1 mouse cellular context compared by ENCODE assay signal in the genomic region with DNA sequence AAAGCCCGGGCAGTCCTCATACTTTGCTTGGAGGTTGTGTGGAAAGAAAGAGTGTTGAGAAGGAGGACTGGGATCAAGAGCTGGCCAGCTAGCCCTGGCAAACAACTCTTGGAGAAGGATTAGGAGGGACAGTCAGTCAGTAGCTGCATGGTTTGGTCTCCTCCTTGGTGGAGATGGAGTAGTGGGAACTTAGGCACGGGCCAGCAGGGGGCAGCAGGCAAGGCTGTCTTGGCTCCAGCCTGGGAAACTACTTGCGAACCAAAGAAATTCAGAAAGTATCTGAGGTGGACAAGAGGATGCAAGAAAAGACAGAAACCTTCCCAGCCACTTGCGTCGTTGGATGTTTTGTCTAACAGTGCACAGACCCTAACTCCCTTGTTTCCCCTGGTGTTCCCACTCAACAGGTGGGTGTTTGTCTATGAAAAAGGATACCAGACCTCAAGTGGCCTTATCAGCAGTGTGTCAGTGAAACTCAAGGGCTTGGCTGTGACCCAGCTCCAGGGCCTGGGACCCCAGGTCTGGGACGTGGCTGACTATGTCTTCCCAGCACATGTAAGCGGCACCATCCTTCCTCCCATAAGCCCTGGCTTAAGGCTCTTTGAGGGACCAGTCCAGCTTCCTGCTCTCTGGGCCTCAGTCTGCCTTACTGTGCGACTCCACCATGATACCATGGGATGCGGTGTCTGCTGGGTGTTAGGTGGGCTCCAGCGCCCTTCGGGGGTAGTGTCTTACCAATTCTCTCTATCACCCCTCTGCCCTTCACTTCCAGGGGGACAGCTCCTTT.
TF ChIP-seq lines count a peak whose summit lies in the region.

No protein-coding gene starts in this region.

TF ChIP-seq in CH12.LX, 34 proteins besides CTCF, POLR2A, EP300 and RAD21:
- TF ChIP-seq MEF2A (IDR thresholded peaks at IDR 0.05; ENCODE audit: borderline replicate concordance, low read depth, low read length) (no peak), ZC3H11A (IDR thresholded peaks at IDR 0.05; ENCODE audit: low read depth, low read length) (peak; percentile 65), SMC3 (IDR thresholded peaks at IDR 0.05; ENCODE audit: low read depth, low read length) (peak; percentile 98)
